In the genomic region with DNA sequence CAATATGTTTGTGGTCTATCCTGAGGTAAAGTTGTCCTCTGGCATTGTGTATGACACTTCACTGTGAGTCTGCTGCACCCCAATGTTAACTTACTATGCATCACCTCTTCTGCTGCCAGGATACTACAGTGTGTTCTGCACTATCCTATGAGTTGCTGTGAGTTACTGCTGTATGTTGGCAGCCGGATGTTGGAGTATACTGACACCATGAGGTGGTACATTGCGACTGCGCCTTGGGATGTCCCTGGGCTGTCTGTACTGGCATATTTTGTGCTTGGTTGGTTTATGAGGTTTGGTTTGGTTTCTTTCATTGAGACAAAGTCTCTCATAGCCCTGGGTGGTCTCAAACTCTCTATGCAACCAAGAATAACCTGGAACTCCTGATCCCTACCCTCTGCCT, we compare ENCODE assay signal across 8 mouse cellular contexts. TPM values are rescaled to one million over a fixed set of nuclear protein-coding genes. Genes with fewer than 3 reads are reported as not detected.
DNase-seq lines count a peak whose midpoint lies in the region; ATAC-seq lines count a peak whose summit lies in the region.

No protein-coding gene starts in this region.

- H3K4me2 ChIP-seq in hindbrain, embryonic 16.5 days (ENCODE audit: low read length) = no peak overlapping the region
- no peak overlapping the region for H3K4me2 ChIP-seq in limb, embryonic 13.5 days (replicated peaks)

- no peak overlapping the region for H3K4me3 ChIP-seq in hindbrain, embryonic 16.5 days (ENCODE audit: low read length)
- H3K4me3 ChIP-seq in limb, embryonic 13.5 days = no peak overlapping the region

- H3K9ac ChIP-seq in hindbrain, embryonic 16.5 days (ENCODE audit: low read depth, low read length) = no peak overlapping the region
- no peak overlapping the region for H3K9ac ChIP-seq in limb, embryonic 13.5 days

- peak; percentile 31 for DNase-seq in gastrocnemius, adult 18-20 months (ENCODE audit: low spot score)
- DNase-seq in gastrocnemius, postnatal 10 days = no peak
- DNase-seq in 3T3-L1 (ENCODE audit: low read depth, low spot score) = peak; percentile 40
- peak; percentile 67 for DNase-seq in adrenal gland, postnatal 10 days
- peak; percentile 39 for DNase-seq in right cerebral cortex, adult 18-20 months

- H3K4me1 ChIP-seq in hindbrain, embryonic 16.5 days (ENCODE audit: control insufficient read depth, insufficient read depth, low read depth, low read length) = no peaks in the 10 kb centered on the region
- H3K4me1 ChIP-seq in limb, embryonic 13.5 days = 0 out of 2 replicates have a peak, but pooled peaks cover 5% of the 10 kb centered on the region

- H3K9me3 ChIP-seq in hindbrain, embryonic 16.5 days (ENCODE audit: control insufficient read depth, low read length) = no peaks in the 10 kb centered on the region
- no peaks in the 10 kb centered on the region for H3K9me3 ChIP-seq in limb, embryonic 13.5 days

- WGBS in hindbrain, embryonic 16.5 days = 44% methylated on average over 3 of the region's 3 CpGs
- 36% methylated on average over 3 of the region's 3 CpGs for WGBS in limb, embryonic 13.5 days

- ATAC-seq in hindbrain, embryonic 16.5 days = peak; percentile 75; the same call in 1 of the 2 replicates
- ATAC-seq in limb, embryonic 13.5 days (ENCODE audit: low FRiP score, low read depth) = peak; percentile 52; the same call in 1 of the 2 replicates
- no peak for ATAC-seq in erythroblast, adult 5-6 weeks (replicated peaks; ENCODE audit: low FRiP score, poor library complexity, severe bottlenecking)

- no peaks in the 10 kb centered on the region for H3K27me3 ChIP-seq in hindbrain, embryonic 16.5 days (replicated peaks; ENCODE audit: control insufficient read depth, insufficient read depth, low read length)
- no peaks in the 10 kb centered on the region for H3K27me3 ChIP-seq in limb, embryonic 13.5 days

- H3K27ac ChIP-seq in hindbrain, embryonic 16.5 days (ENCODE audit: low read depth, low read length) = no peak overlapping the region
- no peak overlapping the region for H3K27ac ChIP-seq in limb, embryonic 13.5 days

- H3K36me3 ChIP-seq in hindbrain, embryonic 16.5 days (ENCODE audit: control insufficient read depth, insufficient read depth, low read length) = no peaks in the 10 kb centered on the region
- H3K36me3 ChIP-seq in limb, embryonic 13.5 days = no peaks in the 10 kb centered on the region

RNA-seq across cellular contexts. Expression of a gene that starts 8.5 kb away (rescaled TPM):
- 1 to 10 TPM; 1.5 to 1.9 TPM for total RNA-seq in gastrocnemius, adult 18-20 months (2021)
- under 1 TPM in 1 of 2 experiments, not detected in 1; 0.28 TPM for total RNA-seq in gastrocnemius, postnatal 10 days (2021)
- total RNA-seq in adrenal gland, postnatal 10 days (2021) = 100 to 1,000 TPM; 291 to 323 TPM
- 0.16 and 0.34 TPM in 2 replicates for polyA plus RNA-seq in hindbrain, embryonic 16.5 days (2015; fragmentation: Nextera tagmentation; extraction: Ambion mirVana)
- not detected in 2 replicates for polyA plus RNA-seq in limb, embryonic 13.5 days (2015; fragmentation: Nextera tagmentation; extraction: Ambion mirVana)
- total RNA-seq in erythroblast, adult 5-6 weeks (2015; ENCODE audit: low replicate concordance) = not detected in 2 replicates
- total RNA-seq in erythroblast, adult 5-6 weeks (2017; ENCODE audit: low replicate concordance) = not detected in 2 replicates

RNA-seq across cellular contexts. Expression of a gene that starts 25.4 kb away (rescaled TPM):
- total RNA-seq in gastrocnemius, adult 18-20 months (2021) = not detected
- total RNA-seq in gastrocnemius, postnatal 10 days (2021) = not detected
- total RNA-seq in adrenal gland, postnatal 10 days (2021) = not detected
- polyA plus RNA-seq in hindbrain, embryonic 16.5 days (2015; fragmentation: Nextera tagmentation; extraction: Ambion mirVana) = 0.13 and 0.30 TPM in 2 replicates
- polyA plus RNA-seq in limb, embryonic 13.5 days (2015; fragmentation: Nextera tagmentation; extraction: Ambion mirVana) = 0.33 TPM in 1 of 2 replicates, not detected in the other
- total RNA-seq in erythroblast, adult 5-6 weeks (2015; ENCODE audit: low replicate concordance) = not detected in 2 replicates
- total RNA-seq in erythroblast, adult 5-6 weeks (2017; ENCODE audit: low replicate concordance) = not detected in 2 replicates

RNA-seq across cellular contexts. Expression of a gene that starts 38.4 kb away (rescaled TPM):
- 100 to 1,000 TPM; 107 to 108 TPM for total RNA-seq in gastrocnemius, adult 18-20 months (2021)
- total RNA-seq in gastrocnemius, postnatal 10 days (2021) = 10 to 100 TPM; 83.9 to 91.4 TPM
- 10 to 100 TPM; 88.9 to 90.2 TPM for total RNA-seq in adrenal gland, postnatal 10 days (2021)
- polyA plus RNA-seq in hindbrain, embryonic 16.5 days (2015; fragmentation: Nextera tagmentation; extraction: Ambion mirVana) = 92.7 and 102 TPM in 2 replicates
- 74.3 and 76.0 TPM in 2 replicates for polyA plus RNA-seq in limb, embryonic 13.5 days (2015; fragmentation: Nextera tagmentation; extraction: Ambion mirVana)
- total RNA-seq in erythroblast, adult 5-6 weeks (2015; ENCODE audit: low replicate concordance) = 1.3 and 7.7 TPM in 2 replicates
- total RNA-seq in erythroblast, adult 5-6 weeks (2017; ENCODE audit: low replicate concordance) = 7.6 and 10.0 TPM in 2 replicates

RNA-seq across cellular contexts. Expression of a gene that starts 50.5 kb away (rescaled TPM):
- 1 to 10 TPM; 6.0 to 6.1 TPM for total RNA-seq in gastrocnemius, adult 18-20 months (2021)
- total RNA-seq in gastrocnemius, postnatal 10 days (2021) = 10 to 100 TPM; 22.7 to 25.2 TPM
- total RNA-seq in adrenal gland, postnatal 10 days (2021) = 10 to 100 TPM; 36.1 to 42.0 TPM
- polyA plus RNA-seq in hindbrain, embryonic 16.5 days (2015; fragmentation: Nextera tagmentation; extraction: Ambion mirVana) = 112 and 118 TPM in 2 replicates
- polyA plus RNA-seq in limb, embryonic 13.5 days (2015; fragmentation: Nextera tagmentation; extraction: Ambion mirVana) = 69.4 and 71.7 TPM in 2 replicates
- total RNA-seq in erythroblast, adult 5-6 weeks (2015; ENCODE audit: low replicate concordance) = 11.1 and 18.0 TPM in 2 replicates
- 4.0 and 7.8 TPM in 2 replicates for total RNA-seq in erythroblast, adult 5-6 weeks (2017; ENCODE audit: low replicate concordance)

RNA-seq across cellular contexts. Expression of a gene that starts 52.7 kb away (rescaled TPM):
- under 1 TPM in 1 of 2 experiments, not detected in 1; 0.21 TPM for total RNA-seq in gastrocnemius, adult 18-20 months (2021)
- total RNA-seq in gastrocnemius, postnatal 10 days (2021) = not detected
- not detected for total RNA-seq in adrenal gland, postnatal 10 days (2021)
- polyA plus RNA-seq in hindbrain, embryonic 16.5 days (2015; fragmentation: Nextera tagmentation; extraction: Ambion mirVana) = not detected in 2 replicates
- 2.6 and 4.5 TPM in 2 replicates for polyA plus RNA-seq in limb, embryonic 13.5 days (2015; fragmentation: Nextera tagmentation; extraction: Ambion mirVana)
- not detected in 2 replicates for total RNA-seq in erythroblast, adult 5-6 weeks (2015; ENCODE audit: low replicate concordance)
- total RNA-seq in erythroblast, adult 5-6 weeks (2017; ENCODE audit: low replicate concordance) = not detected in 2 replicates

Comparison
In these comparisons a context has a peak if more than half of its experiments do, and no peak if none do; other contexts are left out.
1. RNA of a gene that starts 8.5 kb away (total RNA-seq): 291 to 323 TPM in adrenal gland, postnatal 10 days; 1.5 to 1.9 TPM in gastrocnemius, adult 18-20 months, 0.28 TPM in gastrocnemius, postnatal 10 days and not detected in erythroblast, adult 5-6 weeks; every median in the first group is over 10 times any median in the second.
2. RNA of a gene that starts 38.4 kb away (total RNA-seq): 107 to 108 TPM in gastrocnemius, adult 18-20 months, 83.9 to 91.4 TPM in gastrocnemius, postnatal 10 days and 88.9 to 90.2 TPM in adrenal gland, postnatal 10 days; 1.3 to 10.0 TPM in erythroblast, adult 5-6 weeks; every median in the first group is over 4 times any median in the second.